Mouse (Mus musculus): Measurements from ENCODE around the gene Trim60.

Gene Trim60

GRCm38 (mm10) chr8:64998806-64999365, 19.5 kb downstream of the Trim60 start:
- no peak for DNase-seq (ENCODE audit: low read depth in 2 of 2, low spot score in 2 of 2)

GRCm38 (mm10) chr8:64987731-64988130, 30.7 kb downstream of the Trim60 start, which contains the start of gene Trim75:
TSS of gene Trim75 (minus strand) at chr8:64987831.
- no peak for DNase-seq (ENCODE audit: low read depth in 2 of 2, low spot score in 2 of 2)

GRCm38 (mm10) chr8:64983150-64983897, 35.1 kb downstream of the Trim60 start:
- DNase-seq (ENCODE audit: low read depth in 2 of 2, low spot score in 2 of 2) = no peak

- no peak for DNase-seq (ENCODE audit: low read depth in 2 of 2, low spot score in 2 of 2)
Measured at GRCm38 (mm10) chr8:64962836-64963235, 55.5 kb downstream of the Trim60 start.

DNA sequence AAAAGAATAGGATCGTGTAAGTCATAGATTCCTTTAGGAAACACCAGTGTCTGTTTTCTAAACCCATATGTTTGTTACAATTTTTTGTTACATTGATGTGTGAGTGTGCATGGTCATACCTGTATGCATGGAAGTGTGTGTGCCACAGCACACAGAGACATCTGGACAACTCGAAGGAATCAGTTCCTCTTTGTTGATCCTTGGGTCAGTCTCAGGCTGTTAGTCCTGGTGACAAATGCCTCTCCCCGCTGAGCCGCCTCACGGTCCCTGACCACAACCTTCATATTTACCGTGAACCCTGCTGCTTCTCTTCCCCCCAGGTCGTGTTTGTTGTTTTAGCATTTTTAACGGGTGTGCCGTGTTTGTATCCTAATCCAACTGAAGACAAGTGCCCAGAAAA, 59.4 kb downstream of the Trim60 start:
- DNase-seq (ENCODE audit: low read depth in 2 of 2, low spot score in 2 of 2) = no peak

DNA sequence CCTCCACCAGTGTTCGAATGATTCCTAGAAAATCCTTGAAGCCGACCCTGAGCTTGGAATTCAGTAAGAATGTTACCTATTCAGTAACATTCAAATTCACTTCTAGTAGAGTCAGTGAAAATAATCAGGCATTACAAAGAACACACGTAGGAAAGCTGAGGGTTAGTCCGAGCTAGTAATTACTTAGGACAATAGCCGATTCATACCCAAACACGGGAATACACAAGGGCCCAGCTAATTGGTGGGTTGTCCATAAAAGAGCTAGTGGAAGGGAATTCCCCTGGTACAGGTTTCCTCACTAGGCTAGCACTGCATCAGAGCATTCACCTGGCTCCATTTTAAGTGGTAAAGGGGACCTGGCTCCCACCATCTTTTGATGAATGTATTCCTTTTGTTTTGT, 66.3 kb downstream of the Trim60 start:
- DNase-seq (ENCODE audit: low read depth in 2 of 2, low spot score in 2 of 2) = no peak

Data from CD8-positive naive resting alpha-beta T cell, adult 2 months (primary cell).